Mouse (Mus musculus) adrenal gland, postnatal 25 days (tissue): ENCODE results near the gene Atp1b3. TPM values are rescaled to one million over a fixed set of nuclear protein-coding genes. Genes with fewer than 3 reads are reported as not detected.

Source experiments
- total RNA-seq: library from RNA; stranded (reverse); gene quantifications from 2 replicates; pipeline ENCODE4 v1.2.3, GENCODE M21; 2021

The Atp1b3 gene
- total RNA-seq, 1 experiment from 2014 or later, result 215 TPM

Other genes with a start within 250 kb of the Atp1b3 start
- gene Gk5, start 245.1 kb downstream of the Atp1b3 start, total RNA-seq, result 11.4 and 12.0 TPM in 2 replicates
- 72.2 and 83.9 TPM in 2 replicates for gene Tfdp2, start 168.2 kb downstream of the Atp1b3 start, total RNA-seq
- gene Rnf7, start 114.2 kb upstream of the Atp1b3 start, total RNA-seq, result 63.1 and 68.2 TPM in 2 replicates
- not detected in 2 replicates for gene Gm28729, start 160.8 kb upstream of the Atp1b3 start, total RNA-seq